Mouse (Mus musculus): ENCODE results near the gene Catsper2. TPM values are rescaled to one million over a fixed set of nuclear protein-coding genes. Genes with fewer than 3 reads are reported as not detected.

Gene Catsper2
- polyA plus RNA-seq, 1 experiment from 2014 or later, result 2.2 TPM

- ChIA-PET CTCF (interaction anchor here (1.1 kb wide), 1 partner anchor 50 kb away, joined by 3 read pairs; no protein-coding TSS in a partner anchor), POLR2A (no interaction called here)
- ATAC-seq (no peak), DNase-seq (ENCODE audit: low read depth, low spot score) (no peak)
- peaks cover 38% of the 10 kb centered on the region for H3K27me3 ChIP-seq
- TF ChIP-seq CTCF (IDR thresholded peaks at IDR 0.05), result no peak
- in situ Hi-C loops (cut with MboI; ENCODE audit: low pct_unique_long_range_greater_than_20kb), result no loop called here
Observed at GRCm38 (mm10) chr2:121357494-121357893, 56.1 kb downstream of the Catsper2 start, which contains the start of gene Ckmt1. TSS of gene Ckmt1 (plus strand) at chr2:121357714.

GRCm38 (mm10) chr2:121354820-121355592, 58.6 kb downstream of the Catsper2 start, which contains the start of gene Ppip5k1:
TSS of gene Ppip5k1 (minus strand) at chr2:121355396.
- ChIA-PET POLR2A (no interaction called here), CTCF (interaction anchor here (0.7 to 1.3 kb wide), 2 partner anchors 10 to 18 kb away, joined by 3 to 4 read pairs; no protein-coding TSS in a partner anchor)
- DNase-seq (ENCODE audit: low read depth, low spot score) (peak; percentile 64), ATAC-seq (peak; percentile 94)
- in situ Hi-C loops (cut with MboI; ENCODE audit: low pct_unique_long_range_greater_than_20kb), result no loop called here
- peak; percentile 97 for TF ChIP-seq CTCF (IDR thresholded peaks at IDR 0.05)
- H3K27me3 ChIP-seq, result peaks cover 27% of the 10 kb centered on the region

GRCm38 (mm10) chr2:121354378-121354777, 59.2 kb downstream of the Catsper2 start:
- CTCF ChIA-PET, result interaction anchor here (1.1 to 2.3 kb wide), 2 partner anchors 44 to 59 kb away, joined by 3 to 5 read pairs; partner anchors contain the start of genes Catsper2 and Pdia3

GRCm38 (mm10) chr2:121353156-121353555, 60.4 kb downstream of the Catsper2 start:
- ChIA-PET POLR2A (interaction anchor here (0.5 to 0.7 kb wide), 2 partner anchors 11 to 37 kb away, joined by 4 read pairs; no protein-coding TSS in a partner anchor), CTCF (interaction anchor here (1.5 to 2.3 kb wide), 3 partner anchors 18 to 60 kb away, joined by 3 to 7 read pairs (median 5); partner anchors contain the start of genes Catsper2 and Pdia3)
- DNase-seq (ENCODE audit: low read depth, low spot score) (peak; percentile 12), ATAC-seq (no peak)
- in situ Hi-C loops (cut with MboI; ENCODE audit: low pct_unique_long_range_greater_than_20kb), result no loop called here
- peaks cover 17% of the 10 kb centered on the region for H3K27me3 ChIP-seq
- no peak for TF ChIP-seq CTCF (IDR thresholded peaks at IDR 0.05)

More at GRCm38 (mm10) chr2:121354378-121354777, 59.2 kb downstream of the Catsper2 start:
- no peak for TF ChIP-seq CTCF (IDR thresholded peaks at IDR 0.05)
- POLR2A ChIA-PET, result interaction anchor here (0.7 kb wide), 1 partner anchor 13 kb away, joined by 3 read pairs; no protein-coding TSS in a partner anchor
- ATAC-seq (no peak), DNase-seq (ENCODE audit: low read depth, low spot score) (no peak)
- in situ Hi-C loops (cut with MboI; ENCODE audit: low pct_unique_long_range_greater_than_20kb), result no loop called here
- H3K27me3 ChIP-seq, result peaks cover 22% of the 10 kb centered on the region

Other genes with a start within 250 kb of the Catsper2 start
- 32.0 TPM for gene Tubgcp4, start 243.1 kb downstream of the Catsper2 start, polyA plus RNA-seq (2021)
- 13.5 TPM for gene Zscan29, start 242.7 kb downstream of the Catsper2 start, polyA plus RNA-seq (2021)
- gene Trp53bp1, start 142.4 kb downstream of the Catsper2 start, polyA plus RNA-seq (2021), result 58.4 TPM
- gene Map1a, start 124.2 kb downstream of the Catsper2 start, polyA plus RNA-seq (2021), result 1.4 TPM
- gene Ppip5k1, start 58.4 kb downstream of the Catsper2 start, polyA plus RNA-seq (2021), result 48.5 TPM
- 3.1 TPM for gene Ckmt1, start 56.1 kb downstream of the Catsper2 start, polyA plus RNA-seq (2021)
- not detected for gene Strc, start 26.6 kb downstream of the Catsper2 start, polyA plus RNA-seq (2021)
- gene Pdia3, start within 50 bp of the Catsper2 start, polyA plus RNA-seq (2021), result 942 TPM
- gene Ell3, start 30.5 kb upstream of the Catsper2 start, polyA plus RNA-seq (2021), result 1.6 TPM
- 667 TPM for gene Serf2, start 35.4 kb upstream of the Catsper2 start, polyA plus RNA-seq (2021)
- gene Hypk, start 39.5 kb upstream of the Catsper2 start, polyA plus RNA-seq (2021), result 11.3 TPM
- gene Serinc4, start 43.0 kb upstream of the Catsper2 start, polyA plus RNA-seq (2021), result 0.68 TPM
- 35.3 TPM for gene Mfap1b, start 60.3 kb upstream of the Catsper2 start, polyA plus RNA-seq (2021)
- gene Mfap1a, start 92.9 kb upstream of the Catsper2 start, polyA plus RNA-seq (2021), result 31.4 TPM
- 9.1 TPM for gene Wdr76, start 92.9 kb upstream of the Catsper2 start, polyA plus RNA-seq (2021)

All from Patski (cell line).